Mouse (Mus musculus): Measurements from ENCODE around the gene Armc5.

- TF ChIP-seq E2F4 (IDR thresholded peaks at IDR 0.05; ENCODE audit: borderline replicate concordance, low read depth, low read length) (no peak), POLR2A (IDR thresholded peaks at IDR 0.05; ENCODE audit: control insufficient read depth in 1 of 2, insufficient read depth in 1 of 2, low read depth in 1 of 2, low read length in 2 of 2, poor library complexity in 1 of 2) (no peak), ZKSCAN1 (IDR thresholded peaks at IDR 0.05; ENCODE audit: low read depth, low read length) (no peak), CTCF (IDR thresholded peaks at IDR 0.05 in 2 of 3, conservative IDR thresholded peaks at IDR 0.05 in 1 of 3; ENCODE audit: control insufficient read depth in 1 of 3, insufficient read depth in 1 of 3, low read depth in 2 of 3, low read length in 3 of 3, poor library complexity in 1 of 3, severe bottlenecking in 1 of 3) (no peak), HCFC1 (IDR thresholded peaks at IDR 0.05; ENCODE audit: low read depth, low read length) (no peak), CHD2 (IDR thresholded peaks at IDR 0.05; ENCODE audit: low read length) (no peak), JUND (IDR thresholded peaks at IDR 0.05; ENCODE audit: low read depth, low read length) (no peak), USF2 (IDR thresholded peaks at IDR 0.05; ENCODE audit: borderline replicate concordance in 1 of 2, insufficient read depth in 1 of 2, low read depth in 1 of 2, low read length in 2 of 2) (no peak), NRF1 (IDR thresholded peaks at IDR 0.05; ENCODE audit: insufficient read depth, low read depth, low read length, poor library complexity, severe bottlenecking) (no peak)
Observed at GRCm38 (mm10) chr7:128209826-128210225, 27.3 kb upstream of the Armc5 start.

All from MEL (cell line).